Mouse (Mus musculus): Measurements from ENCODE around the gene Mthfr. TPM values are rescaled to one million over a fixed set of nuclear protein-coding genes. Genes with fewer than 3 reads are reported as not detected.

Gene Mthfr
- polyA plus RNA-seq, 1 experiment from 2014 or later, result 18.7 TPM

DNA sequence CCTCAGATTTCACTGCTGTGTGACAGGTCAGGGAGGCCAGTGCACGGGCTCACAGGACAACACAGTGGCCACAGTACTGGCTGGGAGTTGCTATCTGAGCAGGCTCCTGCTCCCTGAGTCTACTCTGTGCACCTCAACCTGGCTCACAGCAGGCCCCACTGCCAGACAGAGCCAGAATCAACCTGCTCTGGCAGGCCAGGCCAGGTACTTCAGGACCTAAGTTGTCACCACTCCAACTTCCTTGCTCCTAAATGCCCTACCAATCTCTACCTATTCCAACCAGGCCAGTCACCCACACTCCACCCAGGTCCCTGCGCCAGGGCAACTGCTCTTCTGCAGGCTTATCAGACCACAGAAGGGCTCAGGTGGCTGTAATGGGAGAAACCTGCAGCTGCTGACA lies 29.2 kb upstream of the Mthfr start:
- Histone ChIP-seq H3K4me1 (ENCODE audit: control insufficient read depth, insufficient read depth, low read length) (peaks cover 3% of the 10 kb centered on the region; the same call in 1 of the 2 replicates), H3K4me3 (ENCODE audit: low read depth, low read length) (no peak overlapping the region), H3K9ac (ENCODE audit: low read length) (no peak overlapping the region), H3K36me3 (ENCODE audit: control insufficient read depth, insufficient read depth, low read length) (peaks cover 40% of the 10 kb centered on the region), H3K27ac (replicated peaks; ENCODE audit: low read depth, low read length) (no peak overlapping the region), H3K9me3 (ENCODE audit: control insufficient read depth, low read length) (no peaks in the 10 kb centered on the region), H3K27me3 (ENCODE audit: control insufficient read depth, insufficient read depth, low read length) (no peaks in the 10 kb centered on the region), H3K4me2 (ENCODE audit: low read depth, severe bottlenecking) (no peak overlapping the region)
- 92% methylated on average over 2 of the region's 2 CpGs for WGBS
- no peak for DNase-seq (ENCODE audit: low spot score)
- no peak for ATAC-seq (ENCODE audit: insufficient number of reproducible peaks, low FRiP score, low TSS enrichment, low read depth)

DNA sequence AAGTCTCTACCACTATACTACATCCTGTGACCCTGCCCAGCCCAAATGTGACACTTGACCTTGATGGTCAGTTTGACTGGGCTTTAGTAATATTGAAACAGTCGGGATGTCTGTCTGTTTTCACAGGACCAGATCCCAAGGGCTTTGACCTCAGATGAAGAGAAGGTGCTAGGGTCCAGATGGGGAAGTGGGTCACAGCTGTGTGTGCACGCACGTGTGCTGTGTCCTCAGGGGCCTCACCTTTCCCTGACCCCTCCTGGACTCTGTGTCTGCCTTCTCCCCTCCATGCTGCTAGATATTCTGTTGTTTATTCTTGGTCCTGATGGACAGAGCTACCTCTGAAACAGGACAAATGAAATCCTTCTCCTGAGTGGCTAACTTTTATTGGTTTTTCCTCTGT lies 27.5 kb upstream of the Mthfr start:
- Histone ChIP-seq H3K36me3 (ENCODE audit: control insufficient read depth, insufficient read depth, low read length) (peaks cover 45% of the 10 kb centered on the region), H3K9me3 (ENCODE audit: control insufficient read depth, low read length) (no peaks in the 10 kb centered on the region), H3K27ac (replicated peaks; ENCODE audit: low read depth, low read length) (no peak overlapping the region), H3K4me3 (ENCODE audit: low read depth, low read length) (no peak overlapping the region), H3K27me3 (ENCODE audit: control insufficient read depth, insufficient read depth, low read length) (no peaks in the 10 kb centered on the region), H3K4me1 (ENCODE audit: control insufficient read depth, insufficient read depth, low read length) (no peaks in the 10 kb centered on the region), H3K9ac (ENCODE audit: low read length) (no peak overlapping the region), H3K4me2 (ENCODE audit: low read depth, severe bottlenecking) (no peak overlapping the region)
- WGBS, result 84% methylated on average over 3 of the region's 3 CpGs
- DNase-seq (ENCODE audit: low spot score) (no peak), ATAC-seq (ENCODE audit: insufficient number of reproducible peaks, low FRiP score, low TSS enrichment, low read depth) (no peak)

DNA sequence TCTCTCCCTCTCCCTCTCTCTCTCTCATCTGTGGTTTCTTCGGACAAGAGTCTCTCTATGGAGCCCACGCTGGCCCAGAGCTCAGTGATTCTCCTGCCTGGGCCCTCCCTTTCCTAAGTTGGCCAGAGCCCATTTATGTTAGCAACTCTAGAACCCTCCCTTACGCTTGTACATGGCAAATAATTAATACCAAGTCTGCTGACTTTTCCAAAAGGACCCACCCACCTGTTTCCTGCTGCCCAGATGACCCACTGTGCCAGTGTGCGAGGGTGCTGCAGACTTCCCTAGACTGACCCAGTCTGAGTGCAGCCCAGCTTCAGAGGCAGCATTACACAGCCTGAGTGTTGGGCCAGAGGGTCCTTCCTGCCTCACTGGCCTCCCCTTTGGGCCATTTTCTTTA lies 26.7 kb upstream of the Mthfr start:
- 88% methylated on average over 4 of the region's 4 CpGs for WGBS
- no peak for DNase-seq (ENCODE audit: low spot score)
- no peak overlapping the region for H3K4me2 ChIP-seq (ENCODE audit: low read depth, severe bottlenecking)
- H3K9ac ChIP-seq (ENCODE audit: low read length), result no peak overlapping the region
- no peak overlapping the region for H3K4me3 ChIP-seq (ENCODE audit: low read depth, low read length)
- H3K27me3 ChIP-seq (ENCODE audit: control insufficient read depth, insufficient read depth, low read length), result no peaks in the 10 kb centered on the region
- no peak overlapping the region for H3K27ac ChIP-seq (replicated peaks; ENCODE audit: low read depth, low read length)
- no peak for ATAC-seq (ENCODE audit: insufficient number of reproducible peaks, low FRiP score, low TSS enrichment, low read depth)
- H3K9me3 ChIP-seq (ENCODE audit: control insufficient read depth, low read length), result no peaks in the 10 kb centered on the region
- H3K36me3 ChIP-seq (ENCODE audit: control insufficient read depth, insufficient read depth, low read length), result peaks cover 42% of the 10 kb centered on the region
- no peaks in the 10 kb centered on the region for H3K4me1 ChIP-seq (ENCODE audit: control insufficient read depth, insufficient read depth, low read length)

DNA sequence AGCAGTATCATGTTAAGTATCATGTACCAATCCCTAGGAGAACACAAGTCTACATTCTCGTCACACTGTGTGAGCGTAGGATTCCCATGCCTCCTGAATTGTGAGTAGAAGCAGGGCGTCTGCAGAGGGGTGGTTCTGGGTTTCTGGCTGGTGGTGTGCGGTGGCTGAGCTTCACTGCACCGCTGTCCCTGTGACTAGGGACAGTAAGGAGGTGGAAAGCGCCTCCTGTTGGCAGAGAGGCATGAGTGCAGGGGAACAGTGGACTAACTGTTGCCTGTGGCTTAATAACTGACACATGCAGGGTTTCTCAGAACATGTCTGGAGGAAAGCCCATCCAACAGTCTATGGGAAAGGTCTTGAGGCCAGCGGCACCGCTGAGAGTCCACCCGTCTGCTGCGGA lies 23.5 kb upstream of the Mthfr start:
- no peak overlapping the region for H3K4me2 ChIP-seq (ENCODE audit: low read depth, severe bottlenecking)
- DNase-seq (ENCODE audit: low spot score) (peak; percentile 25), ATAC-seq (ENCODE audit: insufficient number of reproducible peaks, low FRiP score, low TSS enrichment, low read depth) (no peak)
- no peak overlapping the region for H3K27ac ChIP-seq (replicated peaks; ENCODE audit: low read depth, low read length)
- H3K9me3 ChIP-seq (ENCODE audit: control insufficient read depth, low read length), result no peaks in the 10 kb centered on the region
- H3K4me1 ChIP-seq (ENCODE audit: control insufficient read depth, insufficient read depth, low read length), result no peaks in the 10 kb centered on the region
- 85% methylated on average over 10 of the region's 10 CpGs for WGBS
- H3K36me3 ChIP-seq (ENCODE audit: control insufficient read depth, insufficient read depth, low read length), result peaks cover 41% of the 10 kb centered on the region
- H3K4me3 ChIP-seq (ENCODE audit: low read depth, low read length), result no peak overlapping the region
- no peak overlapping the region for H3K9ac ChIP-seq (ENCODE audit: low read length)
- no peaks in the 10 kb centered on the region for H3K27me3 ChIP-seq (ENCODE audit: control insufficient read depth, insufficient read depth, low read length)

DNA sequence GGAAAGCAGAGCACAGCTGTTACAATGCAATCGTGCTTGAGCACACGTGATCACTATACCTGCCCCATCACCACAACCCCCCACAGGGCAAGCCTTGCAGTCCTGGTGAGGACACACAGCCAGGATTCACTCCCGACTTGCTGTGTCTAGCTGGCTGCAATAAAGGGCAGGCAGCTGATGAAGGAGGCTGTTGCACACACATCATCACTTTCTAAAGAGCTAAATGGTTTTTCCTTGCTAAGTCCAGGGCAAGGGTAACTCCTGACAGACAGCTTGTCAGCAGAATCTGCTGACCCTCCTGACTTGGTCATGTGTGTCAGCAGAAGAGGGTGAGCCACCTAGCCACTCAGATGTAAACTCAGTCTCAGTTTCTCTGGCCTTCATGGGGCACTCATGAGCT lies 21.9 kb upstream of the Mthfr start:
- Histone ChIP-seq H3K4me3 (ENCODE audit: low read depth, low read length) (no peak overlapping the region), H3K27ac (replicated peaks; ENCODE audit: low read depth, low read length) (no peak overlapping the region), H3K9me3 (ENCODE audit: control insufficient read depth, low read length) (no peaks in the 10 kb centered on the region), H3K4me2 (ENCODE audit: low read depth, severe bottlenecking) (no peak overlapping the region), H3K9ac (ENCODE audit: low read length) (no peak overlapping the region), H3K4me1 (ENCODE audit: control insufficient read depth, insufficient read depth, low read length) (no peaks in the 10 kb centered on the region), H3K27me3 (ENCODE audit: control insufficient read depth, insufficient read depth, low read length) (no peaks in the 10 kb centered on the region), H3K36me3 (ENCODE audit: control insufficient read depth, insufficient read depth, low read length) (peaks cover 35% of the 10 kb centered on the region)
- DNase-seq (ENCODE audit: low spot score) (no peak), ATAC-seq (ENCODE audit: insufficient number of reproducible peaks, low FRiP score, low TSS enrichment, low read depth) (no peak)
- 84% methylated on average over 3 of the region's 3 CpGs for WGBS

DNA sequence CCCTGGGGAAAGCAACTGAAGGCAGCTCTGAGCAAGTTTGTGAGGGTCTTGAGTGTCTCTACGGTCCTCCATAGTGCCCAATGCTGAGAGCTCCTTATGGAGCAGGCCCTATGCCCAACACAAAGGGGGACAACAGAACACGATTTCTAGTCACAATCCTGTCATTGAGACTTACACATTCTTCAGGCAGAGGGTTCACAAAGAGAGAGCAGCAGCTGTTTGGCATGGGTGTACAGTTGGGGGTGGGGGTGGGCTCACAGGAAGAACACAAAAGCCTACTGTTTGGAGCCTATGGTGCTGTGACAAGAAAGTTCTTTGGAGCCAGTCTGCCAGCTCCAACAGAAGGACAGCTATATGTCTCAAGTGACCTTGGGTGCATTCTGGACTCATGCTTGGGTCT lies 20.5 kb upstream of the Mthfr start:
- Histone ChIP-seq H3K36me3 (ENCODE audit: control insufficient read depth, insufficient read depth, low read length) (peaks cover 27% of the 10 kb centered on the region), H3K9me3 (ENCODE audit: control insufficient read depth, low read length) (no peaks in the 10 kb centered on the region), H3K9ac (ENCODE audit: low read length) (no peak overlapping the region), H3K27me3 (ENCODE audit: control insufficient read depth, insufficient read depth, low read length) (no peaks in the 10 kb centered on the region), H3K4me1 (ENCODE audit: control insufficient read depth, insufficient read depth, low read length) (no peaks in the 10 kb centered on the region), H3K27ac (replicated peaks; ENCODE audit: low read depth, low read length) (no peak overlapping the region), H3K4me3 (ENCODE audit: low read depth, low read length) (no peak overlapping the region), H3K4me2 (ENCODE audit: low read depth, severe bottlenecking) (no peak overlapping the region)
- WGBS, result 81% methylated on average over 2 of the region's 2 CpGs
- DNase-seq (ENCODE audit: low spot score) (no peak), ATAC-seq (ENCODE audit: insufficient number of reproducible peaks, low FRiP score, low TSS enrichment, low read depth) (no peak)

DNA sequence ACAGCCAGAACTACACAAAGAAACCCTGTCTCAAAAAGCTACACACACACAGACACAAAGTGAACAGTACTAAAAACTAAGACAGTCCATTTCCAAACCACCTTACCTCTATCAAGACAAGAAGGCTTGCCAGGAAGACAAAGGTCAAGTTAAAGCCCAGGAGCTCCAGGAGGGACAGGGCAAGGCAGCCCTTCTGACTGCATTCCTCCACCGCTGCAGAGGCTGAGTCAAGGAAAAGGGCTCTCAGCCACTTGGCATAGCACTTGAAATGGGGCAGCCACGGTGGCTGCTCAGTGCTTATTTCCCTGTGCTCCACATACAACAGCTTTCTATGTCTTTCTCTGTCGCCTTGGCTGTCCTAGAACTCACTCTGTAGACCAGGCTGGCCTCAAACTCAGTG lies 14.9 kb upstream of the Mthfr start:
- no peak for ATAC-seq (ENCODE audit: insufficient number of reproducible peaks, low FRiP score, low TSS enrichment, low read depth)

DNA sequence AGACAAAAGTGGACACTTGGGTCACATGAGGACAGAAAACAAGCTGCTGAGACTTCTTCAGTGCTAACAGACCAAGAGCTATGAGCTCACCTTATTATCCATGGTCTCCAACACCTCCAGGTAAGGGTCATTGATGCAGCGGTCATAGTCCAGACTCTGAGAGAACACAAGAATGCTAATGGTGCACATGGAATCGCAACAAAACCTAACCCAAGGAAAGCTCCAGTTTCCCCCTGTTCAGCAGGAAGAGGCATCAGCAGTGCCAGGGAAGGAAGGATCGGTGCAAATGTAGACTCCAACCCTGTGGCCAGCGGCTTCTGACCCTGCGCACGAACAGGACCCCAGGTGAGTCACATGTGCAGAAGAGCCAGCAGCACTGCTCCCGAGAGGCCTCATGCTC lies 9.6 kb upstream of the Mthfr start:
- WGBS, result 92% methylated on average over 7 of the region's 7 CpGs
- H3K4me3 ChIP-seq (ENCODE audit: low read depth, low read length), result no peak overlapping the region
- no peaks in the 10 kb centered on the region for H3K9me3 ChIP-seq (ENCODE audit: control insufficient read depth, low read length)
- no peak for ATAC-seq (ENCODE audit: insufficient number of reproducible peaks, low FRiP score, low TSS enrichment, low read depth)
- no peak overlapping the region for H3K4me2 ChIP-seq (ENCODE audit: low read depth, severe bottlenecking)
- no peak for DNase-seq (ENCODE audit: low spot score)
- peaks cover 19% of the 10 kb centered on the region for H3K36me3 ChIP-seq (ENCODE audit: control insufficient read depth, insufficient read depth, low read length)
- no peaks in the 10 kb centered on the region for H3K27me3 ChIP-seq (ENCODE audit: control insufficient read depth, insufficient read depth, low read length)
- H3K27ac ChIP-seq (replicated peaks; ENCODE audit: low read depth, low read length), result no peak overlapping the region
- H3K9ac ChIP-seq (ENCODE audit: low read length), result no peak overlapping the region
- H3K4me1 ChIP-seq (ENCODE audit: control insufficient read depth, insufficient read depth, low read length), result no peaks in the 10 kb centered on the region

More for the DNA sequence above, 14.9 kb upstream of the Mthfr start:
- Histone ChIP-seq H3K27me3 (ENCODE audit: control insufficient read depth, insufficient read depth, low read length) (no peaks in the 10 kb centered on the region), H3K4me3 (ENCODE audit: low read depth, low read length) (no peak overlapping the region), H3K4me1 (ENCODE audit: control insufficient read depth, insufficient read depth, low read length) (no peaks in the 10 kb centered on the region), H3K9ac (ENCODE audit: low read length) (no peak overlapping the region), H3K27ac (replicated peaks; ENCODE audit: low read depth, low read length) (no peak overlapping the region), H3K9me3 (ENCODE audit: control insufficient read depth, low read length) (no peaks in the 10 kb centered on the region), H3K4me2 (ENCODE audit: low read depth, severe bottlenecking) (no peak overlapping the region), H3K36me3 (ENCODE audit: control insufficient read depth, insufficient read depth, low read length) (peaks cover 26% of the 10 kb centered on the region)
- 98% methylated on average over 3 of the region's 3 CpGs for WGBS
- no peak for DNase-seq (ENCODE audit: low spot score)

DNA sequence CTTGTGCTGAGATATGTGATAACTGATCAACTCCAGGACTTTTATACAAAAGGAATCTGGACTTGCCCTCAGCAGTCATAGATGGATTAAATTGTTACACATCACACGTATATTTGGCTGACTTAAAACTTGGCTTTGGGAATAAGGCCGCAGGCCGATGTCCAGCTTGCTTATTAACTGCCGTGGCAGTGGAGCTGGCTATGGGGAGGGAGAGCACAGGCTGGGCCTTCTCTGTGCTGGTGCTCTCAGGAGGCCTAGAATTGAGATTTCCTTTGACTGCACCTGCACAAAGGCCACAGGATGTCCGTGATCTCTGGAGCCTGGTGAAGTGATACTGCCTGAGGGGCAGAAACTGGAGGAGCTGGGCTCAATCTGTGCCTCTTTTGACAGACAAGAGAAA lies 8.4 kb upstream of the Mthfr start:
- Histone ChIP-seq H3K9me3 (ENCODE audit: control insufficient read depth, low read length) (no peaks in the 10 kb centered on the region), H3K36me3 (ENCODE audit: control insufficient read depth, insufficient read depth, low read length) (peaks cover 9% of the 10 kb centered on the region), H3K4me2 (ENCODE audit: low read depth, severe bottlenecking) (no peak overlapping the region), H3K27me3 (ENCODE audit: control insufficient read depth, insufficient read depth, low read length) (no peaks in the 10 kb centered on the region), H3K4me1 (ENCODE audit: control insufficient read depth, insufficient read depth, low read length) (no peaks in the 10 kb centered on the region), H3K9ac (ENCODE audit: low read length) (no peak overlapping the region), H3K27ac (replicated peaks; ENCODE audit: low read depth, low read length) (no peak overlapping the region), H3K4me3 (ENCODE audit: low read depth, low read length) (no peak overlapping the region)
- DNase-seq (ENCODE audit: low spot score) (no peak), ATAC-seq (ENCODE audit: insufficient number of reproducible peaks, low FRiP score, low TSS enrichment, low read depth) (no peak)
- 90% methylated on average over 5 of the region's 5 CpGs for WGBS

Measured in limb, embryonic 11.5 days (tissue).